Mouse (Mus musculus): Measurements from ENCODE around the gene Dnajc5. TPM values are rescaled to one million over a fixed set of nuclear protein-coding genes. Genes with fewer than 3 reads are reported as not detected.
A peak's percentile ranks its signal among the peaks of the same experiment; 100 is the strongest.
"Not testable (repeated sequence)": the region's sequence is repeated elsewhere in the genome, so short reads cannot be mapped to it uniquely, and the experiment has no call there.

Gene Dnajc5
- polyA plus RNA-seq, 1 experiment from 2014 or later = 297 TPM

DNA sequence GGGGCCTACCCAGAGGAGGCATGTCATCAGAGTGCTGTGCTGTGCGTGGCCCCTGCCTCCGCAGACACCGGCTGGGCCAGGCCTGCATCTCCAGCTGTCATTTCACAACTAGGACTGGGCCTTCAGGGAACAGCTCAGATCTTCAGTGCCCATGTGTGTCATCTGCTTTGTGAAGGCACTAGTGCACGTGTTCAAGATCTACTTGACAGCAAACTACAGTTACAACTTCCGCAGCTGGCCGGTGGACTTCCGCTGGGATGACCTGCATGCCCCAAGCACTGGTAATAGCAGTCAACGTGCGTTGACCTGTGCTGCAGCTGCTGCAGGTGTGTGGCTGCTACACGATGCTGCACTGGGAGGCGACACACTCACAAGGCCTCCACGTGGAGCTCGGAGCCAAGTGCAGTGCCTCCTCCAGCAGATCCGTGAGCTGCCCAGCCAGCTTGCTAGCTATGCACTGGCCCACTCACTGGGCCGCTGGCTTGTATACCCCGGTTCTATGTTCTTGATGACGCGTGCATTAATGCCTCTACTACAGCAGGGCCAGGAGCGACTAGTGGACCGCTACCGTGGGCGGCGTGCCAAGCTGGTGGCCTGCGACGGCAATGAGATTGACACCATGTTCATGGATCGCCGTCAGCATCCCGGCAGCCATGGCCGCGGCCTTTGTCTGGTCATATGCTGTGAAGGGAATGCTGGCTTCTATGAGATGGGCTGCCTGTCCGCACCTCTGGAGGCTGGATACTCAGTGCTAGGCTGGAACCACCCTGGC is 26.9 kb upstream of the Dnajc5 start, which contains the start of gene Abhd16b:
Gene Abhd16b, plus strand, starts transcription at position 51 of the 772 bp plus-strand sequence.
- H3K4me1 ChIP-seq = peaks cover 14% of the 10 kb centered on the region
- ATAC-seq (replicated peaks) = no peak
- no peak within 1 kb of the TSS for H3K27ac ChIP-seq
- no peak within 1 kb of the TSS for H3K4me3 ChIP-seq
- no peaks in the 10 kb centered on the region for H3K27me3 ChIP-seq (replicated peaks)
- H3K36me3 ChIP-seq (replicated peaks) = no peaks in the 10 kb centered on the region
- H3K4me2 ChIP-seq = no peak within 1 kb of the TSS
- H3K9me3 ChIP-seq = no peaks in the 10 kb centered on the region
- 85% methylated on average over 31 of the region's 31 CpGs for WGBS
- H3K9ac ChIP-seq = no peak within 1 kb of the TSS

DNA sequence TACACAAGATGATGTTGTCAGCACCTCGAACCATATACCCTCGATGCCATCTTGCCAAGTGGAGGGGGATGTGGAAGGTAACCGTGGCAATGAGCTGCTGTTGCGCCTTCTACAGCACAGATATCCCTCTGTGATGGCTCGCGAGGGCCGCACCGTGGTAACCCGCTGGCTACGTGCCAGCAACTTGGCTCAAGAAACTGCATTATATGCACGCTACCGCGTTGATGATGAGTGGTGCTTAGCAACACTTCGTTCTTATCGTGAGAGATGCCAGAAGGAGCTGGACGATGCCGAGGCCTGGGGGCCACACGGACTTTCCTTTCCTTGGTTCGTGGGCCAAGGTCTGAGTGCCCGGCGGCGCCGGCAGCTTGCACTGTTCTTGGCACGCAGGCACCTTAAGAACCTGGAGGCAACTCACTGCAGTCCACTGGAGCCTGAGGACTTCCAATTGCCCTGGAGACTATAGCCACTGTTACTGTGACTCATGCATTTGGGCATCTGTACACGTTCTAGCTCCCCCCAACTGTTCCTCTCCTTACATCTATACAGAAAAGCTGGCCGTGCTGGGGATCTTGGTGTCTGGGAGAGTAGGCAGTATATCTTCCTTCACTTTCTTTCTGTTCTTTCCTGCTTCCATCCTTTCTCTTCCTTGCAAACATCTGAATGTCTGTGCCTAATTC is 25.9 kb upstream of the Dnajc5 start:
- no peak overlapping the region for H3K4me2 ChIP-seq
- no peaks in the 10 kb centered on the region for H3K27me3 ChIP-seq (replicated peaks)
- peaks cover 19% of the 10 kb centered on the region for H3K4me1 ChIP-seq
- ATAC-seq (replicated peaks) = no peak
- H3K9me3 ChIP-seq = no peaks in the 10 kb centered on the region
- no peaks in the 10 kb centered on the region; the same call in 1 of the 2 replicates for H3K36me3 ChIP-seq (replicated peaks)
- WGBS = 69% methylated on average over 26 of the region's 26 CpGs
- no peak overlapping the region for H3K27ac ChIP-seq
- no peak overlapping the region for H3K4me3 ChIP-seq
- H3K9ac ChIP-seq = no peak overlapping the region

DNA sequence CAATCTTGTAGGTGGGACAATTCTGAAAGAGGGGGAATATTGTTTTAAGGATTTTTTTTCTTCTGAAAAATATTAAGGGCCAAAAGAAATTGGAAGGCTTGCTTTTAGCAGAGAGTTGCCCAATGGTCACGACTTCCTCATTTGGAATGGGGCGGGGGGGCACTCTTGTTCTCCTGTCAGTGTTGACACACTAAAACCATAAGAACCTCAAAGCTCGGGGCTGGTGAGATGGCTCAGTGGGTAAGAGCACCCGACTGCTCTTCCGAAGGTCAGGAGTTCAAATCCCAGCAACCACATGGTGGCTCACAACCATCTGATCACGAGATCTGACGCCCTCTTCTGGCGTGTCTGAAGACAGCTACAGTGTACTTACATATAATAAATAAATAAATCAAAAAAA is 24.4 kb upstream of the Dnajc5 start:
- ATAC-seq (replicated peaks) = not testable (repeated sequence)
- WGBS = 61% methylated on average over 8 of the region's 8 CpGs

DNA sequence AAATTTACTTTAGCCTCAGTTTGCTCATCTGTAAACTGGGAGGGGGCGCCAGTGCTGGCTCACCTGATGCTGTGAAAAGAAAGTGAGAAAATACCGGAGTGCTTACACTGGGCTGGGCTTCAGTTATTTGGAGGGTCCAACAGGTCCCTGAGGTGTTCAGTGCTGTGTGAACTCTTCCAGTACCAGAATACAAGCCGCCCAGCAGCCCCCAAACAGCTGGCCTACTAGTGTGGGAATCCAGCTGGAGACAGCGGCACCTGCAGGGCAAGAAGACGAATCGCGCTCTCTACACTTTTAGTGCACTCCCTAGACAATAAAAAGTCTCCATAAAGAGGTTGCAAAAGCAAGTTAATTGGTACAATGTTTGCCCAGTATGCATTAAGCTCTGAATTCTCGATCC is 24.0 kb upstream of the Dnajc5 start:
- Histone ChIP-seq H3K9me3 (no peaks in the 10 kb centered on the region), H3K27me3 (replicated peaks) (no peaks in the 10 kb centered on the region), H3K27ac (peak overlapping the region; percentile 86), H3K4me1 (peaks cover 19% of the 10 kb centered on the region), H3K9ac (peak overlapping the region; percentile 40), H3K4me2 (peak overlapping the region; percentile 99), H3K36me3 (replicated peaks) (peaks cover 7% of the 10 kb centered on the region; the same call in 1 of the 2 replicates), H3K4me3 (peak overlapping the region; percentile 88)
- ATAC-seq (replicated peaks) = peak; percentile 69
- WGBS = 14% methylated on average over 8 of the region's 8 CpGs

More for the DNA sequence above, 24.4 kb upstream of the Dnajc5 start:
- not testable (repeated sequence) for H3K9ac ChIP-seq; H3K27ac ChIP-seq; H3K4me3 ChIP-seq; H3K27me3 ChIP-seq (replicated peaks); H3K36me3 ChIP-seq (replicated peaks); H3K9me3 ChIP-seq
- peaks cover 19% of the 10 kb centered on the region for H3K4me1 ChIP-seq
- peak overlapping the region; percentile 99 for H3K4me2 ChIP-seq

DNA sequence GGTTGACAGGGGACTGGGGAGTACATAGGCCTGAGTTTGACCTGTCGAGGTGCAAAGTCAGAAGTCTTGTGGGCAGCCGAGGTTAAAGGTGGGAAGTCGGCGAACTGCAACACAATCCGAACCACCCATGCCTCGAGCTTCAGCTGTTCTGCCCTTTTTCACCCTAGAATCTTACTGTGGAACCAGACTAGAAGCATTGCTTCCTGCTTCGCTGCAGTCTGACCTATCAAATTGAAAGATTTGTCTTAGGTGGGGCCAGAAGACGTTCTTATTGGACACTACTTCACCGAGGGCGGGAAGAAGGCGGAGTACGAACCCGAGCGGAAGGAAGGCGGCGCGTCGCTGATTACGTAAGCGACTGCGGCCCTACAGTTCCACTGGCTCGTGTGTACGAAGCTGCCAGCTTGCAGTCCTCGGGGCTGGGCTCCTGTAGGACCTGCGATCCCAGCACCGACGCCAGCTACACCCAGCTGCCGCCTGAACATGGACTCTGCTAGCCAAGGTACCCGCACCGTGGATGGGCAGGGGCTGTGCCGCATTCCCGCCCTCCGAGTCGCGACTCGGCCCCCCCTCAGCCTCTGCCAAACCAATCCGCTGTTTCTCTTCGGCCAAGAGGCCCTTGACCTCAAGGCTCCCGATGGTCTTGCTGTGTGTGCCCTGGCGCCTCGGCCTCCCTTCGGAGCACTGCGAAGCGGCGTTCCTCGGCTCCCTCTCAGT is 23.3 kb upstream of the Dnajc5 start, which contains the start of gene Tpd52l2:
Gene Tpd52l2, plus strand, starts transcription at position 312 of the 717 bp plus-strand sequence.
- Histone ChIP-seq H3K27ac (peak within 1 kb of the TSS; percentile 86), H3K4me1 (peaks cover 19% of the 10 kb centered on the region), H3K9me3 (no peaks in the 10 kb centered on the region), H3K4me2 (peak within 1 kb of the TSS; percentile 99), H3K27me3 (replicated peaks) (no peaks in the 10 kb centered on the region), H3K9ac (peak within 1 kb of the TSS; percentile 93), H3K36me3 (replicated peaks) (peaks cover 10% of the 10 kb centered on the region; the same call in 1 of the 2 replicates), H3K4me3 (peak within 1 kb of the TSS; percentile 88)
- ATAC-seq (replicated peaks) = peak; percentile 99
- 0% methylated on average over 46 of the region's 46 CpGs for WGBS

DNA sequence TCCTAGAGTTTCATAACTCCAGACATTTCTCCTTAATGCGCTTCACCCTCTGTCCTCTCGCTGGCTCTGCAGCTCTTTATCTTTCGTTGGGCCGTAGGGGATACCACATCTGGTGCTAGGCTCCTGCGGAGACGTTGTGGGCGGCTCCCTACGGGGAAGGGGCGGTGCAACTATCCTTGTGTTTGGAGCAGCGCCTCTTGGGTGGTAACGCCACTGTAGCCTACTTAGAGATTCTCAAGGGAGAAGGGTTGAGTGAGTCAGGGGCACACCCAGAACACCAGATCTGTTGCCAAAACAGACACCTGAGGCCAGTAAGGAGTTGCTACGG is 22.8 kb upstream of the Dnajc5 start:
- Histone ChIP-seq H3K27me3 (replicated peaks) (no peaks in the 10 kb centered on the region), H3K4me2 (peak overlapping the region; percentile 99), H3K9me3 (no peaks in the 10 kb centered on the region), H3K27ac (peak overlapping the region; percentile 86), H3K36me3 (replicated peaks) (peaks cover 15% of the 10 kb centered on the region; the same call in 1 of the 2 replicates), H3K9ac (peak overlapping the region; percentile 93), H3K4me3 (peak overlapping the region; percentile 88), H3K4me1 (peaks cover 19% of the 10 kb centered on the region)
- WGBS = under 1% methylated on average over 12 of the region's 12 CpGs
- ATAC-seq (replicated peaks) = peak; percentile 38

DNA sequence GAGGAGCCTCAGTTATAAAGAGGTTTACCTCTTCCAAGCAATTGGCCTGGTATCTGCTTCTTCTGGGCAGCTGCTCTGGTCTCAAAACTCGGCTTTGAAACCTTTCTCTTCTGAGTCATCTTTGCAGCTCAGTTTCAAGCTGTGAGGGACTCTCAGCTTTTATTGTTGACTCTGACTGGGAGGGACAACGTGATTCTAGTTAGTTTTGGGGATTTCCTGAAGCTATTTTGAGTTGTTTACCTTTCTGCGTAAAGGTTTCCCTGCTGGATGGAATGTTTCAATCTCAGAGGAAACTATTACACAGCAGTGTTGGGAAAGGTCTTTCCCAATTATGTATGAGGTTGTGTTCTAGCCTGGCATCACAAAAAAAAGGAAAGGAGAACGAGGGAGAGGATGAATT is 21.6 kb upstream of the Dnajc5 start:
- H3K36me3 ChIP-seq (replicated peaks) = peaks cover 23% of the 10 kb centered on the region; the same call in 1 of the 2 replicates
- H3K4me1 ChIP-seq = peaks cover 19% of the 10 kb centered on the region
- WGBS = 80% methylated on average over 4 of the region's 4 CpGs
- no peaks in the 10 kb centered on the region for H3K9me3 ChIP-seq
- no peak overlapping the region for H3K27ac ChIP-seq
- H3K9ac ChIP-seq = no peak overlapping the region
- ATAC-seq (replicated peaks) = no peak
- no peaks in the 10 kb centered on the region for H3K27me3 ChIP-seq (replicated peaks)
- no peak overlapping the region for H3K4me3 ChIP-seq
- H3K4me2 ChIP-seq = no peak overlapping the region

DNA sequence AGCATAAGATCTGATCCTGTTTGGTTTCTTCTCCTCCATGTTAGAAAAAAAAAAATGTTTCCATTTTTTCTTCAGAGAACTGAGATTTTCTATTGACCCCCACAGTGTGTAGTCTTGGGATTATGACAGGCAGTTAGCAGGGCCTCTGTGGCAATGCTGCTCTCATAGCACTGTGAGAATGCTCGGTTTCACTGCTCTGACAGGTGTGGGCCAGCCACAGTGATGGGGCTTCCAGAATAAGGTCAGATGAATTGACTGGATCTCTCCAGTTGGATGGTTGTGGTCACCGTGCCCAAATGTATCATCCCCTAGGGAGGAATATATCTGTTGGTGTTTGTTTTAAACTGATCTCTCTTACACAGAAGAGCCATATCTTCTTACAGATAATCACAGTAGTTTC is 11.1 kb upstream of the Dnajc5 start:
- no peaks in the 10 kb centered on the region for H3K9me3 ChIP-seq
- no peak overlapping the region for H3K4me2 ChIP-seq
- no peak for ATAC-seq (replicated peaks)
- no peak overlapping the region for H3K27ac ChIP-seq
- H3K36me3 ChIP-seq (replicated peaks) = peaks cover 46% of the 10 kb centered on the region
- WGBS = 84% methylated on average over 2 of the region's 2 CpGs
- H3K27me3 ChIP-seq (replicated peaks) = no peaks in the 10 kb centered on the region
- no peak overlapping the region for H3K4me3 ChIP-seq
- H3K4me1 ChIP-seq = no peaks in the 10 kb centered on the region
- H3K9ac ChIP-seq = no peak overlapping the region

DNA sequence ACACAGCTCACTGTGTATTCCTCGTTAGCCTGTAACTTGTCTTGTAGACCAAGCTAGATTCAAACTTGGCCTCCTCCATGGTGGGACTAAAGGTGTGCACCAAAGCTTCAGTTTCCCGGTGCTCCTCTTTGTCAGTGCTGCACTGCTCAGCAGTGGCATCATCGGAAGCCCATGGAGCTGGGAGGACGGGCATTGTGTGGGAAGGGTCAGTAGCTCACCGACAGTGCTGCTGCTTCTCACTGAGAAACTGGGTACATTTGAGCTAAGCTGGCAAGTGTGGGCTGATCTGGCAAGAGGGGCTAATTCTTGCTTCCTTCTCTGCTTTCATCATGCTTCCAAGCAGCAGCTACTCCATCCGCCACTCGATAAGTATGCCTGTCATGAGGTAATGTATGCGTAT is 9.1 kb upstream of the Dnajc5 start:
- WGBS = 92% methylated on average over 8 of the region's 8 CpGs
- H3K36me3 ChIP-seq (replicated peaks) = peaks cover 53% of the 10 kb centered on the region
- no peaks in the 10 kb centered on the region for H3K4me1 ChIP-seq

DNA sequence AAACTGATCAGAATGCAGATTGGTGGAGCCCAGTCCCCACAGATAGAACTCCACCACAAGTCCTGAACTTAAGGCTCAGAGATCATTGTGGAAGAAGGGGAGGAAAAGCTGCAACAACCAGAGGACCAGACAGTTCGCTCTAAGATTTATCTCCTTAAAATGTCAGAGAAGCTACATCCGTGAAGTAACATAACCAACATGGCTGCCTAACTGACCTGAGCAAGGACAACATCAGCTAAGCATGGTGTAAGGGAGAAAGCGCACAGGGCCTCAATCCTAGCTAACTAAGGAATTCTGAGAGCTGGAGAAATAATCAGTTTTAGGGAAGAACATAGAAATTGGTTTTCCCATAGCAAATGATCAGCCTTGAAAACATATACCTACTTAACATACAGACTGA is 1.1 kb upstream of the Dnajc5 start:
- Histone ChIP-seq H3K9me3 (no peaks in the 10 kb centered on the region), H3K4me1 (peaks cover 37% of the 10 kb centered on the region), H3K27ac (peak overlapping the region; percentile 99), H3K9ac (peak overlapping the region; percentile 95), H3K36me3 (replicated peaks) (peaks cover 23% of the 10 kb centered on the region), H3K27me3 (replicated peaks) (no peaks in the 10 kb centered on the region), H3K4me3 (peak overlapping the region; percentile 98), H3K4me2 (peak overlapping the region; percentile 64)
- WGBS = 77% methylated on average over 3 of the region's 3 CpGs
- ATAC-seq (replicated peaks) = no peak

More for the DNA sequence above, 9.1 kb upstream of the Dnajc5 start:
- Histone ChIP-seq H3K4me2 (no peak overlapping the region), H3K9me3 (no peaks in the 10 kb centered on the region), H3K4me3 (no peak overlapping the region), H3K9ac (no peak overlapping the region), H3K27ac (no peak overlapping the region), H3K27me3 (replicated peaks) (no peaks in the 10 kb centered on the region)
- ATAC-seq (replicated peaks) = no peak

DNA sequence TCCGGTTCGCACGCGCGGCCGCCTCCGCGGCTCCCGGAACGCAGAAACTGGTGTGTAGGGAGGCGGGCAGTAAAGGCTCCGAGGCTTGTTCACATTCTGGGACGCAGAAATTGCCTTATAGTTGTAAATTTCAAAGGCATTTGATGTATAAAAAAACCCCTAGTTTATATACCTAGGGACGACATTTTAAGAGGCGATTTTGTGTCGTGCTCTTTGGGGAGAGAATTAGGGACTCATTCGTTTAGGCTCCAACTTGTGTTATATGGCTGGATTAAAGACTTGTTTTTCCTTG is 597 bp downstream of the Dnajc5 start:
- ATAC-seq (replicated peaks) = no peak
- WGBS = under 1% methylated on average over 17 of the region's 17 CpGs

DNA sequence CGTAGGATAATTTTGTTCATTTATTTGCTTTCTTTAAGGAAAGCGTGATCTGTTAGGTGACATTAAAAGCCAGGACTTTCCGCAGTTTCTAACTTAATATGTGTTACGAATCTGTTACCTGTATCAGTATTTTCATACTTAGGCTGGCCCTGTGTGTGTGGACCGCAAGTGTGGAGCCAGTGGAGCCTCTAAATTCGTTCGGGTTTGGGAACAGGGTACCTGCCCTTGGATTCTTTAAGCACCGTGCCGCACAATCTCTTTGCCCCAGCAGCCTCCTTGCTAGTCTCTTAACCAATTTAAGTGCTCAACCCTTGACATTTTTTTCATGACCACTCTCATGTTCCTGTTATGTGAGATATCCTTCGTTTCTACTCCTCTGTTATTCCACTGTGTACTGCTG is 1.2 kb downstream of the Dnajc5 start:
- Histone ChIP-seq H3K9ac (peak overlapping the region; percentile 95), H3K27me3 (replicated peaks) (no peaks in the 10 kb centered on the region), H3K4me3 (peak overlapping the region; percentile 98), H3K4me1 (peaks cover 42% of the 10 kb centered on the region), H3K4me2 (peak overlapping the region; percentile 64), H3K36me3 (replicated peaks) (peaks cover 9% of the 10 kb centered on the region; the same call in 1 of the 2 replicates), H3K9me3 (no peaks in the 10 kb centered on the region), H3K27ac (no peak overlapping the region)
- 55% methylated on average over 10 of the region's 10 CpGs for WGBS
- no peak for ATAC-seq (replicated peaks)

More for the DNA sequence above, 597 bp downstream of the Dnajc5 start:
- peak overlapping the region; percentile 64 for H3K4me2 ChIP-seq
- no peaks in the 10 kb centered on the region for H3K27me3 ChIP-seq (replicated peaks)
- H3K9me3 ChIP-seq = no peaks in the 10 kb centered on the region
- peak overlapping the region; percentile 95 for H3K9ac ChIP-seq
- H3K4me1 ChIP-seq = peaks cover 42% of the 10 kb centered on the region
- peak overlapping the region; percentile 98 for H3K4me3 ChIP-seq
- peak overlapping the region; percentile 99 for H3K27ac ChIP-seq
- H3K36me3 ChIP-seq (replicated peaks) = peaks cover 15% of the 10 kb centered on the region
